Mouse (Mus musculus) heart, postnatal 4 days (tissue): ENCODE results near the gene Sco1. TPM values are rescaled to one million over a fixed set of nuclear protein-coding genes. Genes with fewer than 3 reads are reported as not detected.
"Not testable (repeated sequence)": the region's sequence is repeated elsewhere in the genome, so short reads cannot be mapped to it uniquely, and the experiment has no call there.

Source experiments
- DNase-seq: peaks from one replicate; pipeline ENCODE4 v3.0.0; 2021
- total RNA-seq, 2 experiments: library from RNA; stranded (reverse); gene quantifications; 2 replicates each; pipeline ENCODE4 v1.2.3; 2021

Sco1 gene
- total RNA-seq, result 10 to 100 TPM; 18.7 to 18.9 TPM

- DNase-seq, result peak; percentile 89
These were observed at the start of gene Sco1, which contains the start of gene Adprm for GRCm38 (mm10) chr11:67052321-67052952. Gene Sco1, plus strand, starts transcription at chr11:67052670. Gene Adprm, minus strand, starts transcription at chr11:67052594.

DNA sequence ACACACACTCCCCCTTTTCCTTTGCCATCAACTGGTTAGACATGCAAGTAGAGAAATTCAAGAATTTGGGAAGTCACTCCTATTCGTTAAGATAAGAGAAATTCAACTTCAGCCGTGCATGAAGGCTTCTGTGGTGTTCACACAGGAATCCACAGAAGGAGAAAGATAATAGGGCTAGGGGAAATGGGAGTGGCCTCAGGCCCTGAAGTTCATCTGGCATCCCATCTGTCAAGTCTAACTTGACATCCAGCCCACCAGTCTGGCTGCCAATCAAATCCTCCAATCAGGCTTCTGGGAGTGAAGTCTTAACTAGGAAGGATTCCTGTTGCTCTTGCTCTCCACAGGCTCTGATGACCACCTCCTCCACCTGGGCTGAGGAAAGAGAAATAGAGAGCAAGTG is 49.6 kb upstream of the Sco1 start:
- no peak for DNase-seq

- DNase-seq, result peak; percentile 22
These were observed 44.5 kb upstream of the Sco1 start for GRCm38 (mm10) chr11:67007961-67008360.

GRCm38 (mm10) chr11:67008528-67008927 is 43.9 kb upstream of the Sco1 start:
- no peak for DNase-seq

DNA sequence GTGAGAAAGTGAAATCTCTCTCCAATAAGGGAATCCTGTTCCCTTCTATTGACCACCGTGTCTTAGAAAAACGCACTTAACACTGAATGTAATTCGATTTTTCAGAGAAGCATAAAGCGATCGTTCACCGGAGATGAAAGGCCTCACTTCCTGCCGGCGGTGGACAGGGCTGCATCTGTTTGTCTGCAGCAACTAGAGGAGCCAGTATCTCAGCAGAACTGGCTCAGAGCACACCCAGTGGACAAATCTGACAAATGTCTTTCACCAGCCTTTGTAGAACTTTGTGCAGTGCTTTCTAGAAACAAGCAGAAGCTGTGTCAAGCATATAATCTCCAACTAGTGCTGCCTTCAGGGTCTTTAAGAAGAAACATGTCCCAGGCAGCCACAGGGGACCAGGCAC is 42.0 kb upstream of the Sco1 start:
- peak; percentile 31 for DNase-seq

GRCm38 (mm10) chr11:67011635-67012034 is 40.8 kb upstream of the Sco1 start:
- DNase-seq, result no peak

- peak; percentile 26 for DNase-seq
These were observed 34.5 kb upstream of the Sco1 start for GRCm38 (mm10) chr11:67017801-67018591.

GRCm38 (mm10) chr11:67019711-67020475 is 32.6 kb upstream of the Sco1 start:
- no peak for DNase-seq

DNA sequence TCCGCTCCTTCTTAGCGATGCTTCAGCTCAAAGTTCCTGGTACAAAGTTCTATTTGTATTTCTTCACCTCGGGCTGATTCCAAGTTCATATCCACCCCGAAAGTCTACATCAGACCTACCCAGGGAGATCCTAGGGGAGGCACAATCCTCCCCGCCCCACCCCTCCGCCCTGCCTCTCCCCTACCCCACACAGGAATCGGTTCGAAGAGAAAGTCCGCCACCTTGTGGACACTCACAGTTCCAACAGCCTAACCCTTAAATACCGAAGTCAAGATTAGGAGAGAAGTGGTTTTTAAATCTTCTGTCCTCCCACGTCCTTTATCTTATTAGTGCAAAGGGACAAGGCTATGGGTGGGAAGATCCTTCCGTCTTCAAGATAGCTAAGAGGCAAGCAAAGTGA is 31.5 kb upstream of the Sco1 start:
- peak; percentile 80 for DNase-seq

- DNase-seq, result peak; percentile 33
These were observed 29.9 kb upstream of the Sco1 start for GRCm38 (mm10) chr11:67022354-67023115.

- not testable (repeated sequence) for DNase-seq
These were observed 29.3 kb upstream of the Sco1 start for GRCm38 (mm10) chr11:67023191-67023590.

GRCm38 (mm10) chr11:67023802-67024340 is 28.6 kb upstream of the Sco1 start:
- no peak for DNase-seq

- peak; percentile 96 for DNase-seq
These were observed 27.5 kb upstream of the Sco1 start, which contains the start of gene Tmem220 for GRCm38 (mm10) chr11:67024867-67025477. Gene Tmem220, plus strand, starts transcription at chr11:67025154.

GRCm38 (mm10) chr11:67030904-67031602 is 21.4 kb upstream of the Sco1 start:
- DNase-seq, result no peak

- DNase-seq, result no peak
These were observed 20.9 kb upstream of the Sco1 start for GRCm38 (mm10) chr11:67031603-67031915.

- DNase-seq, result no peak
These were observed 17.5 kb upstream of the Sco1 start for GRCm38 (mm10) chr11:67034775-67035485.

GRCm38 (mm10) chr11:67036229-67036628 is 16.2 kb upstream of the Sco1 start:
- no peak for DNase-seq

DNA sequence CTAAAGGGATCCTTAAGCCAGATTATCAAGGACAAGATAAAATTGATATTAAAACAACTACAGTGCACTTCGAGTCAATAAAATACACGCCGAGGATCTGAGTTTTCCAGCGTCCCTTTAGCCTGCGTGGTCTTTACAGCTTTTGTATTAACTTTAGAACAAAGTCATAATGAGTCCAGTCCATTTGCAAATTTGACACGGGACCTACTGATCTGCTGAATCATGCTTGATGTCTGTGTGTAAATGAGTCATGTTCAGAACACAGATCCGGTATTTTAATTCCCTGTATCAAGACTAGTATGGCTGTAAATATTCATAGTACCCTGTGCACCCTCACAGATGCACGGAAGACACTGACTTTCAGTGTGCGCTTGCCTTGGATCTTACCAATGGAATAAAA is 15.6 kb upstream of the Sco1 start:
- no peak for DNase-seq

DNA sequence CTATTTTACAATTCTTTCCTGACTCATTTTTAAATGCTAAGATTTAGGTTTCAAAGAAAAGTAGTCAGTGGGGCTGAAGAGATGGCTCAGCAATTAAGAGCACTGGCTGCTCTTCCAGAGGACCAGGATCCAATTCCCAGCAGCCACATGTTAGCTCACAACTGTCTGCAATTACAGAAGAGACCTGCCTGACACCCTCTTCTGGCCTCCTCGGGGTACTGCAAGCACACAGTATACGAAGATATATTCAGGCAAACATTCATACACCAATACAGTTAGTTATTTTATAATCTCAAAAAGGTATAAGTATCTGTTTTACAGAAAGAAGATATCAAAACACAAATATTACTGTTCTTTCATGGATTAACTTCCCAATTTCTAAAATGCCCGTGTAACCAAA is 12.7 kb upstream of the Sco1 start:
- no peak for DNase-seq

DNA sequence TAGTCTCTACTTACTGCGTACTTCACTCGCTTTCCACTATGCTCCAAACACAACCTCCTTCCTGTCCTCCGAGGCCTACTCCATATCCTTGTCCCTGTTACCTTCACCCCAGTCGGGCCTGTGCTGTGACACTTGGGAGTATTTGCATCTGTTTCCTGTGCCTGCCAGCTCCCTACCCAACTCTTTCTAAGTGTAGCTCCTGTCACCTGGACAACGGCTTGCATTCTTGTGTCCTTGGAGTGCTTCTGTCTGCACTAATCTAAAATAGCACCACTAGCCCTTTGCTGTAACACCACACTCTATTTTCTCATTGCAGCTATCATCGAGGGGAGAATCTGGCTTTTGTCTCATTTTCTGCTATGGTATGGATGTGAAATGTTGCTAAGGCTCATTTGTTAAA is 12.0 kb upstream of the Sco1 start:
- DNase-seq, result no peak
